Mouse (Mus musculus) forebrain, embryonic 10.5 days (tissue): ENCODE results near the gene Dach2. TPM values are rescaled to one million over a fixed set of nuclear protein-coding genes. Genes with fewer than 3 reads are reported as not detected.
"Not testable (repeated sequence)": the region's sequence is repeated elsewhere in the genome, so short reads cannot be mapped to it uniquely, and the experiment has no call there.

ENCODE experiments used
- DNase-seq: peaks from one replicate; pipeline ENCODE4 v3.0.0-alpha.2; 2017; ENCODE audit warnings: low spot score; ENCODE audit errors: extremely low spot score
- H3K27ac ChIP-seq: fragments of 300-500 bp; sonication (generic); 2 replicates; pipeline ENCODE4 v1.5.1; 2016; ENCODE audit warnings: mild to moderate bottlenecking
- H3K27me3 ChIP-seq: fragments of 300-500 bp; sonication (generic); 2 replicates; pipeline ENCODE4 v1.6.1; 2016; ENCODE audit warnings: mild to moderate bottlenecking; ENCODE audit not compliant: poor library complexity, severe bottlenecking
- H3K36me3 ChIP-seq: fragments of 300-500 bp; sonication (generic); replicated peaks from 2 replicates; pipeline ENCODE4 v1.6.1; 2016; ENCODE audit warnings: mild to moderate bottlenecking, moderate library complexity
- H3K4me1 ChIP-seq: fragments of 300-500 bp; sonication (generic); 2 replicates; pipeline ENCODE4 v1.6.1; 2016
- H3K4me3 ChIP-seq: fragments of 300-500 bp; sonication (generic); 2 replicates; pipeline ENCODE4 v1.5.1; 2016; ENCODE audit warnings: mild to moderate bottlenecking, moderate library complexity
- H3K9me3 ChIP-seq: fragments of 300-500 bp; sonication (generic); 2 replicates; pipeline ENCODE4 v1.6.1; 2016; ENCODE audit warnings: mild to moderate bottlenecking, moderate library complexity
- WGBS: fragments of 180-500 bp; shearing (Covaris S2); methylation state at CpG from one replicate; pipeline ENCODE4 v1.1.7; 2016; 5-methylcytosine and 5-hydroxymethylcytosine counted together
- polyA plus RNA-seq: library from polyadenylated mRNA; unstranded; fragments of >200 nt; fragmentation: Nextera tagmentation; extraction: Ambion mirVana; gene quantifications from 2 replicates; pipeline ENCODE4 v1.2.1, GENCODE M21; 2016

Dach2 gene
- 11.0 and 14.4 TPM in 2 replicates for polyA plus RNA-seq

DNA sequence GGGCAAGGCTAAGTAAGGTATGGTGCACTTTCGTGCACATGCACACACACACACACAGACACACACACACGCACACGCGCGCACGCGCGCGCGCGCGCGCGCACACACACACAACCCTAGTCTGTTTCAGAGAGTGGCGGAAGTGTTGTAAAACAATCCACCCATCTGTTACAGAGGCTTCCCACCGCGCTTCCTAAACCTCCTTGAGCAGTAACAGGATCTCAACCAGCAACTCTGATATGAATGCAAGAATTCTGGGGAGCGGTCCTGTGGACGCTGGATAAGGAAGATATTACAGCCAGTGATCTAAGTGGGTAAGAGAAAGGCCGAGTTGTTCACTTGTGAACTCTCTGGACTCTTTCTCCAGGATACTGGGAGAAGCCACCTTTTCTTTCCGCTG is at the start of gene Dach2:
TSS of gene Dach2 (plus strand) at position 107 of the 400 bp plus-strand sequence.
- Histone ChIP-seq H3K27ac (peak within 1 kb of the TSS; percentile 67), H3K36me3 (no peaks in the 10 kb centered on the region), H3K9me3 (no peaks in the 10 kb centered on the region), H3K27me3 (no peaks in the 10 kb centered on the region), H3K4me1 (0 out of 2 replicates have a peak, but pooled peaks cover 4% of the 10 kb centered on the region), H3K4me3 (peak within 1 kb of the TSS; percentile 59)
- DNase-seq = no peak
- WGBS = 29% methylated on average over 21 of the region's 21 CpGs

DNA sequence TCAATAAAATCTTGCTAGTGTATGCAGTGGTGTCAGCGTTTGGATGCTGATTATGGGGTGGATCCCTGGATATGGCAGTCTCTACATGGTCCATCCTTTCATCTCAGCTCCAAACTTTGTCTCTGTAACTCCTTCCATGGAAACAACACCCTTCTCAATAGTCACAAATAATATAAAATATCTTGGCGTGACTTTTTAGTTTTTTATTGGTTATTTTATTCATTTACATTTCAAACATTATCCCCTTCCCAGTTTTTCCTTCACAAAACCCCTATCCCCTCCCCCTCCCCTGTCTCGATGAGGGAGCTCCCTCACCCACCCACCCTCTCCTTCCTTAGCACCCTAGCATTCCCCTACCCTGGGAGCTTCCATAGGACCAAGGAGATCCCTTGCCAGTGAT is 44.9 kb upstream of the Dach2 start:
- not testable (repeated sequence) for H3K4me1 ChIP-seq, H3K27ac ChIP-seq, H3K36me3 ChIP-seq, H3K27me3 ChIP-seq, H3K9me3 ChIP-seq, H3K4me3 ChIP-seq, DNase-seq
- WGBS = 95% methylated on average over 2 of the region's 3 CpGs

DNA sequence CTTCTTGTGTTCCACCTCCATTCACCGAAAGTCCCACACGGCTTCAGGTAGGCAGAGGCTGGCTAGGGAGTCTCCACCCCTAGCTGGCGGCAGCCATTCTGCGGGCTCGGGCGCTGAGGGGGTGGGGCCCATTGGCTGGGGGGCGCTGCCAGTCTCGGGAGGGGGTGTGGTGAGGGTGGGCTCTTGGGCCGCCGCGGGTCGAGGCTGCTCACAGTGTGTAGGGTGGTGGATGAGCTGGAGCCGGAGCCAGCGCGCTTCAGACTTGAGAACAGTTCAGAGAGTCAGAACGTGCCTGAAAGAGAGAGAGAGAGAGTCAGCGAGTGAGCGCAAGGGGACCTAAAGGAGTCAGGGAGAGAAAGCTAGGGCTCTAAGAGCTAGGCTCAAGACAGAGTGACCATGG is 721 bp downstream of the Dach2 start:
- H3K4me3 ChIP-seq = peak overlapping the region; percentile 59
- DNase-seq = peak; percentile 69
- 0 out of 2 replicates have a peak, but pooled peaks cover 4% of the 10 kb centered on the region for H3K4me1 ChIP-seq
- 20% methylated on average over 16 of the region's 18 CpGs for WGBS
- no peaks in the 10 kb centered on the region for H3K9me3 ChIP-seq
- H3K27me3 ChIP-seq = no peaks in the 10 kb centered on the region
- H3K27ac ChIP-seq = peak overlapping the region; percentile 67
- H3K36me3 ChIP-seq = no peaks in the 10 kb centered on the region

DNA sequence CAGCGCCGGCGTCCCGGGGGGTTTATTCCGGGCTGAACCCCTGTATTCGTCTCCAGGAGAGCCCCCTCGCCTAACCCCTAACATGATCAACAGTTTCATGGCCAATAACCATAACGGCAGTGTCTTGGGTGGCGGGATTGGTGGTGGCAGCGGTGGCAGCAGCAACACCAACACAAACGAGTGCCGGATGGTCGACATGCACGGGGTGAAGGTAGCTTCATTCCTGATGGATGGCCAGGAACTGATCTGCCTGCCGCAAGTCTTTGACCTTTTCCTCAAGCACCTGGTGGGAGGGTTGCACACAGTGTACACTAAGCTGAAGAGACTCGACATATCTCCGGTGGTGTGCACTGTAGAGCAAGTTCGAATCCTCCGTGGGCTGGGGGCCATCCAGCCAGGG is 1.2 kb downstream of the Dach2 start:
- H3K27ac ChIP-seq = peak overlapping the region; percentile 67
- H3K36me3 ChIP-seq = no peaks in the 10 kb centered on the region
- peak overlapping the region; percentile 59 for H3K4me3 ChIP-seq
- H3K27me3 ChIP-seq = no peaks in the 10 kb centered on the region
- 0 out of 2 replicates have a peak, but pooled peaks cover 4% of the 10 kb centered on the region for H3K4me1 ChIP-seq
- no peaks in the 10 kb centered on the region for H3K9me3 ChIP-seq
- WGBS = 13% methylated on average over 19 of the region's 19 CpGs
- DNase-seq = peak; percentile 15

DNA sequence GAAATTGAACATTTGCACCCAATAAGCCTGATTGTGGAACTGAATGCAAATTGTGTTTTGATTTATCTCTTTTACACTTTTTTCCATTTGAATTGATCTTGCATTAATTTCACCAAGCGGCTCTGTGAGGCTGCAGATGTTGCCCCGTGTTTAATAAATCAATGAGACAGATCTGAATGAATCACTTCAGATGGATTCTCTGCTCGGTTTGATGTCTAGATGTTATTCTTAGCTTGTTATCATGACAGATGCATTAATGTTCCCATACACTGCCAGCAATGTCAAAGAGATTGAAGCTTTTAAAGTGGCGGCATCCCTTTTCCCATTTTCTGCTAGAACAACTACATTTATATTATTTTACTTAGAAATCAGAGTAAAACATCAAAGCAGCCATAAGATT is 7.0 kb downstream of the Dach2 start:
- no peak overlapping the region for H3K27ac ChIP-seq
- H3K4me3 ChIP-seq = no peak overlapping the region
- DNase-seq = no peak
- WGBS = 72% methylated on average over 4 of the region's 4 CpGs
- H3K36me3 ChIP-seq = no peaks in the 10 kb centered on the region
- no peaks in the 10 kb centered on the region for H3K27me3 ChIP-seq
- H3K4me1 ChIP-seq = no peaks in the 10 kb centered on the region
- no peaks in the 10 kb centered on the region for H3K9me3 ChIP-seq

DNA sequence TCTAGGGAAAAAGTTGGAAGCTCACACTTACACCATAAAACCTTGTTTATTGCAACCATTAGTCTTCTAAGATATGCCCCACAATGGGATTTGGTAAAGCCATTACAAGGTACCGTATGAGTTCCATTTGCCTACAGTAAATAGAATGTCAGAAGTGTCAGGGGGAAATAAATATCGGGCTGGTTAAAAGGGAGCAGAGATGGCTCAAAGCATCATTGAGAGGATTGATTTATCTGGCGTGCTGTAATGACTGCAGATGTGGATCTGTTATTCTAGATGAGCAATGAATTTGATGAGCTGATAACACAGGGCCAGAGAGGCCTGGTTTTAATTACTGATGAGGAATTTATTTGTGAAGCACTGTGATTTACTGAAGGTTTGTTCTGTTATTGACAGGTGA is 40.8 kb downstream of the Dach2 start:
- H3K4me1 ChIP-seq = no peaks in the 10 kb centered on the region
- WGBS = 85% methylated on average over 3 of the region's 3 CpGs
- no peak overlapping the region for H3K4me3 ChIP-seq

DNA sequence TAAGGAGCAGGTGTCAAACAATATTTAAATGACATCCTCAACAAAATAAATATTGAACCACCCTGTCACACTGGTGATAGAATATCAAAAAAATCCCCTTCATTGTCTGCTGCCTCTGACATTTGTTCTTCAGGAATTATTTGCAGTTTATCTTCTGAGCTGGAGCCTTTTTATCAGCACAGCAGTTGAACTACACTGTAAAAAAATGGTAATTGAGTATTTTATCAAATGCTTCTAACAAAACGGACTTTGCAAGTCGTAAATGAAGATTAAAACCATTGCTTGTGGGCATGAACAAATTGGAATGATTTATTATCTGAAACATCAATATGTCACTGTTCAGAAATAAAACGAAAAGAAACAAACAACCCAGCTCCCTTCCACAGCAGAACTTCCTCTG is 97.1 kb downstream of the Dach2 start:
- WGBS = 75% methylated on average over 3 of the region's 3 CpGs
- no peak for DNase-seq
- no peak overlapping the region for H3K4me3 ChIP-seq
- H3K9me3 ChIP-seq = no peaks in the 10 kb centered on the region
- H3K27ac ChIP-seq = no peak overlapping the region
- H3K36me3 ChIP-seq = no peaks in the 10 kb centered on the region
- H3K27me3 ChIP-seq = no peaks in the 10 kb centered on the region
- peaks cover 3% of the 10 kb centered on the region; the same call in 1 of the 2 replicates for H3K4me1 ChIP-seq

More for the DNA sequence above, 40.8 kb downstream of the Dach2 start:
- H3K27ac ChIP-seq = no peak overlapping the region
- no peaks in the 10 kb centered on the region for H3K36me3 ChIP-seq
- H3K27me3 ChIP-seq = no peaks in the 10 kb centered on the region
- no peaks in the 10 kb centered on the region for H3K9me3 ChIP-seq
- DNase-seq = no peak

DNA sequence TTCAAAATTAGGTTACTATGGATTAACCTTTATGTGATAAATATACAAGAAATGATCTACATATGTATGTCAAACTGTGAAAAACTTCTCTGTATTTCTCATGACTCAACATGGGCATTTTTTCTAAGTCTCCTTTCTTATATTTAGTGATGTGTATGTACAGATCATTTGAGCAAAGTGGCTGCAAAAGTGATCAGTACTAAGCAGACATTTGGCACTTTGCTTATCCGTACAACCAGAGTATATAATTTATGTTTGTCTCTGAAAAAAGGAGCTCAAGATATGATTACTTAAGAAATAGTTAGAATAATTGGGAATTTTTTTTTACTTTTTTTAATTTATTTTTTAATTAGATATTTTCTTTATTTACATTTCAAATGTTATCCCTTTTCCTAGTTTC is 111.4 kb downstream of the Dach2 start:
- Histone ChIP-seq H3K4me1 (no peaks in the 10 kb centered on the region), H3K4me3 (no peak overlapping the region), H3K27ac (no peak overlapping the region), H3K27me3 (no peaks in the 10 kb centered on the region), H3K36me3 (no peaks in the 10 kb centered on the region), H3K9me3 (no peaks in the 10 kb centered on the region)
- 88% methylated on average over 1 of the region's 1 CpGs for WGBS
- no peak for DNase-seq

DNA sequence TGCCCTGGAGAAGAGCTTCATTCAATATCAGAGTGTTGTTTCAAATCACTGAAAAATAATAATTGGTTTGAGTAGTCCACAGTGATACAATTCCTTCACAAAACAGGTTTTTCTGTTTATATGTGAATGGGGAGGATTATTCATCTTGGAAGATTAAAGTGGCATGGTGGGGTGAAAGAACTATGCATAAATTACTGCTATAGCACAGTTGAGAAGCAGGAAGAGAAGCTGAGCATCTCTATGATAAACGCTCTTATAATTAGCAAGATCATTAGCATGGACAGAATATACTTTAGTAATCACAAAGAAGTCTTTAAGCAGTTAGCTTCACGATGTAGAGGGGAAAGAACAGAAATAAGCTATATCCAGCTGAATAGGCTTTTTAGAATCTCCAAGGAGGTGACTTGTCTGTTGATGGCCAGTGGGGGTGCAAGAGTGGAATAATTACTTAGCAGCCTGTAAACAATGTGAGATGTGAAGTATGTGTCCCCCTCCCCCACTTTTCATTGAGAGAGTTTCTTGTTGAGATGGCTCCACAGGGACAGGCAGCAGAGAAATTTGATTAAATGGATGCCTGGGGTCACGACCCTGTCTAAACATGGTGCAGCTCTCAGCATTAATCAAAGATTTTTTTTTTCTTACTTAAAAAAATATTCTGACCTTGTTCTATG is 124.3 kb downstream of the Dach2 start:
- WGBS = 27% methylated on average over 3 of the region's 3 CpGs
- Histone ChIP-seq H3K4me1 (peaks cover 13% of the 10 kb centered on the region), H3K27ac (no peak overlapping the region), H3K36me3 (no peaks in the 10 kb centered on the region), H3K9me3 (no peaks in the 10 kb centered on the region), H3K27me3 (no peaks in the 10 kb centered on the region), H3K4me3 (no peak overlapping the region)
- DNase-seq = no peak

DNA sequence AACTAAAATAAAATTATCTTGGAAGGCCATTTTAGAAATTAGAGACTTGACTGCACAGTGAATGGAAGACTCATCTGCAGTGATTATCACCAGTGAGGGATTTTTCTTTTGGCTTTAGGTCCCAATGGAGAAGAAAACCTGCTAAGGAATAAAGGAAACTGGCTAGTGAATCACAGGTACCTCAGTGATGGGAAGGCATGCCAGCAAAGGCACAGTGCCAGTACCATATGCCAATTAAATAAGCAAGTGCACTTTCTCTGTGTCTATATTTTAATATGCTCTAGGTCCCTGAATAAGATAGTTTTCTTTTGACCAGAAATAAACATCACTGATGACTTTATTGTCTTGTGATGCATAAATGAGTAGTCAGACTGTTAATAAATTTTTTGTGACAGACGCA is 184.8 kb downstream of the Dach2 start:
- Histone ChIP-seq H3K4me3 (no peak overlapping the region), H3K36me3 (no peaks in the 10 kb centered on the region), H3K27me3 (no peaks in the 10 kb centered on the region), H3K27ac (no peak overlapping the region), H3K4me1 (no peaks in the 10 kb centered on the region), H3K9me3 (no peaks in the 10 kb centered on the region)
- WGBS = 100% methylated on average over 1 of the region's 1 CpGs
- no peak for DNase-seq

DNA sequence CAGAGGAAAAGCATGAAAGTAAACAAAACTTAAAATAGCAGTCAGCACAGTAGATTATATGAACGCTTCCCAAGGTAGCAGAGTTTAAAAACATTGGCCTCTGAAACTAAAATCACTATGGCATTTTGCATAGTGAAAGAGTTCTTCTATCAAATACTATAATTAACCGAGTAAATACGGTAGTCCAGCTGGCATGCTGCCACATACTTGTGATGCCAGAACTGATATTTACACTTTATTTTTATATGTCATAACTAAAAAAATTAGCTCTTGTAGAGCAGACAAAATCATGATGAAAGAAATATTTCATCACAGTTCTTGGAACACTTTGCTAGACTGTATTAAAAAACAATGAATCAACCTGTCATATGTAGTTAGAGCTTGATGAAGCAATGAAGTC is 247.8 kb downstream of the Dach2 start:
- DNase-seq = no peak
- WGBS = 89% methylated on average over 3 of the region's 3 CpGs
- H3K9me3 ChIP-seq = no peaks in the 10 kb centered on the region

DNA sequence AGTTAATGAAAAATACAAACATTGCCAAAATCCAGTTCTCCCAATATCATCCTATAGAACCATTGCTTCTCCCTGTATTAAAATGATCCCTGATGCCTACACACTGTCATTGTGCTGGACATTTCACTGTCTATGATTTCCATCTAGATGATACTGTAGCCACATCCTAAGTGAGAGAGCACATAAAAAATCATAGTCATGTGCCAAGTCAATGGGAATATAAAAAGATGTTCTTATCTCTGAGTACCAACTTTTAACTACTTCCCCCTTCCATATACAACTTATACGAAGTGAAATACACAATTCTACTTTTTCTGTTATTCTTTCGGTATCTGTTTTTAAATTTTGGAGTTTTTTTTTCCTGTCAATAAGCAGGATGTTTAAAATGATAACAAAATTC is 266.6 kb downstream of the Dach2 start:
- no peak for DNase-seq
- Histone ChIP-seq H3K9me3 (no peaks in the 10 kb centered on the region), H3K27me3 (no peaks in the 10 kb centered on the region), H3K4me1 (no peaks in the 10 kb centered on the region), H3K27ac (no peak overlapping the region), H3K4me3 (no peak overlapping the region), H3K36me3 (no peaks in the 10 kb centered on the region)
- 92% methylated on average over 2 of the region's 2 CpGs for WGBS

More for the DNA sequence above, 247.8 kb downstream of the Dach2 start:
- H3K4me3 ChIP-seq = no peak overlapping the region
- no peaks in the 10 kb centered on the region for H3K27me3 ChIP-seq
- no peak overlapping the region for H3K27ac ChIP-seq
- H3K4me1 ChIP-seq = no peaks in the 10 kb centered on the region
- H3K36me3 ChIP-seq = no peaks in the 10 kb centered on the region

DNA sequence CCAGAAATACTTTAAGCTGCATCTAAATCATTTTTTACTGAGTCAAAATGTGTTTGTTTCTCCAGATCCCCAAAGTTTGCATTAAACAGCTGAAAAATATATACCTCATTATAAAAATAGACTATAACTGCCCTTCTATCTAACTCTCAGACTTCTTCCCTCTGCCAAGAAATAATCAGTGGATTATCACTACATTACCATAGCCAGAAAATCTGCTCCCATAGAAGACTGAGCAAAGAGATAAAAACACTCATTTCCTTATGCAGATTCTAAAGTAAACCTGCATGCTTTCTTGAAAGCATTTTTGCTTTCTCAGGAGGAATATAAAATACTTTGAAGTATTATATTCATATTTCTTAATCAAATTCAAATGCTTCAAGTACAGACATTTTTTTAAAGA is 368.8 kb downstream of the Dach2 start:
- DNase-seq = no peak
- H3K27me3 ChIP-seq = no peaks in the 10 kb centered on the region
- H3K9me3 ChIP-seq = no peaks in the 10 kb centered on the region
- H3K4me3 ChIP-seq = no peak overlapping the region
- no peak overlapping the region for H3K27ac ChIP-seq
- no peaks in the 10 kb centered on the region for H3K36me3 ChIP-seq
- H3K4me1 ChIP-seq = no peaks in the 10 kb centered on the region

DNA sequence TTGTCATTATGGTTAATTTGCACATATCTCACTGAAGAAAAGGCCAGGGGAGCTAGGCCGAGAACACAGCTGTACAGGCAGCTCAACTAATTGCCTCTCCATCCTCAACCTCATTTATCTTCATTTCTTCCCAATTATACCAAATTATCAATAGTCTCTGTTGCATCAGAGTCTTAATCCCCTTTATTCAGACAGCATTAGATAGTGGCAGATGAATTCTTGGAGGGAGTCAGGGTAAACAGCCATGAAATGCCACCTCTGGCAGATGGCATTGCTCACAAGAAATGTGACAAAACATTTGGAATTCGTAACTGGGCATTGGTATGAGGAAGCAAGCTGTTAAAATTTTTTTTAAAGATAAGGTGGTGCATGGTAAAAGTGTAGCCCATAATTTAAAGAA is 389.9 kb downstream of the Dach2 start:
- WGBS = 72% methylated on average over 2 of the region's 2 CpGs
- DNase-seq = no peak

More for the DNA sequence above, 389.9 kb downstream of the Dach2 start:
- Histone ChIP-seq H3K27ac (no peak overlapping the region), H3K9me3 (no peaks in the 10 kb centered on the region), H3K4me3 (no peak overlapping the region), H3K27me3 (no peaks in the 10 kb centered on the region), H3K36me3 (no peaks in the 10 kb centered on the region), H3K4me1 (no peaks in the 10 kb centered on the region)
